Mouse (Mus musculus): ENCODE measurements around the gene Fermt3.

Fermt3 gene

DNA sequence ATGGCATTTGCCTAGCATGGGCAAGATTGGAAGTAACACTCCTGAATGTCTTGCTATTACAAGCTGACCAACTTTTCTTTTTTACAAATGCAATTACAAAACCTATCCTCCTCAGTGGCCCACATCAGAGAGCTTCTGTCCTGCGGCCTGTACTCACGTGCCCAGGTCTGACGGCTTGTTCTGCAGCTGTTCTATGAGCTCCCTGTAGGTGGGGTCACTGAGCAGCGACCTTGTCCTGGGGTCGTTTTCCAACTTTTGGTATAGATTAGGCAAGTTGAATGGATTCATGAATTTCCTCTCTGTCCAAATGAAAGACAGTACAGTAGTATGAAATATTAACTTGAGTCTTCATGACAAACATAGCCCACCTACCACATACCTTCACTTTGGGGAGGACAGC is 14.7 kb upstream of the Fermt3 start:
- DNase-seq, result no peak

DNA sequence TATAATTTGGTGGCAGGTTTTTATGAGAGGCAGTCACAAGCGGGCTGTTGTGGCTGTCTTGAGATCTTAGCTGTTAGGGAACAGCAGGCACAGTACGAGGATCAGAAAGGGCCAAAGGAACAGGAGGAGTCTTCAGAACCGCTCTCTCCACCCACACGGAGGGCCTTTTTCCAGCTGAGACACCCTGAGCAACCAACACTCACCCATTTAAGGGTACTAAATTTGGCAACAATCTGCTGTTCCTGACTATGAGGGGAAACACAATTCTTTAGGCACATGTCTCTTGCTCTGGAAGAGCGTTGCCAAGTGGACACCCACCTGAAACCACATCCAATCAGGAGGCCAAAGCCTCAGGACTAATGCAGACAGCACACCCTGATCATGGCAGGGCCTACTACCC is 10.3 kb upstream of the Fermt3 start:
- no peak for DNase-seq

DNA sequence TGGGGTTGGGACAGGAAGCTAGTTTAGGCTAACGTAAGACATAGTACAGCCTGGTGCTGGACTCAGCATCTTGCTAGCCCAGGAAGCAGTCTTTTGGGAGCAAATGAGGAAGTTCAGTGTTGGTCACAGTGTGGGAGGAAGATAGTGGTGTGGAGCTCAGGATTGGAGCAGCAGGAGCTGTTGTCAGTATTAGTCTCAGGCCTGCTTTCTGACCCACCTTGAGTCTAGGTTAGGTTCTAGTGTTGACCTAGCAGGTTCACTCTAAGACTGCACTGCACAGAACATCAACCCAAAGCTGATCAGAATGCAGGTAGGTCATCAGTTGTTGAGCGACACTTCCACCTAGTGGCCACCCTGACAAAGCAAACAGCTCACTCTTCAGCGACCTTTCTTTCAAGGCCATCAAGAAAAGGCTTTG is 964 bp upstream of the Fermt3 start:
- DNase-seq, result peak; percentile 60

DNA sequence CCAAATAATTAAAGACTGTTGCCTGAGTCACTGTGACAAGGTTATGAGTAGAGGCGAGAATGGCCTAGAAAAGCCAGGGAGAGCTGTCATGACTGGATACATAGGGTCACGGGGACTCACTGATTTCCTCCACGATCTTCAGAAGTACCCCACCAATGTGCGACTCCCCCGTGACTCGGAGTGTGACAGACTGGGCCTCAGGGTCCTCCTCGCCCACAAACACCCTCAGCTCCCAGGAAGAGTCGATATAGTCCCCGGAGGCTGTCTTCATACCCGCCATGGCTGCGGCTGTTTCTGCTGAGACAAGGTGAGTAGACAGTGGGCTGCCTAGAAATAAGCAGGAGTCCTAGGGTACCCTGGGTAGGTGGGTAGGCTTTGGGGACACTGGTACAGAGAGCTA is 723 bp downstream of the Fermt3 start:
- DNase-seq, result no peak

DNA sequence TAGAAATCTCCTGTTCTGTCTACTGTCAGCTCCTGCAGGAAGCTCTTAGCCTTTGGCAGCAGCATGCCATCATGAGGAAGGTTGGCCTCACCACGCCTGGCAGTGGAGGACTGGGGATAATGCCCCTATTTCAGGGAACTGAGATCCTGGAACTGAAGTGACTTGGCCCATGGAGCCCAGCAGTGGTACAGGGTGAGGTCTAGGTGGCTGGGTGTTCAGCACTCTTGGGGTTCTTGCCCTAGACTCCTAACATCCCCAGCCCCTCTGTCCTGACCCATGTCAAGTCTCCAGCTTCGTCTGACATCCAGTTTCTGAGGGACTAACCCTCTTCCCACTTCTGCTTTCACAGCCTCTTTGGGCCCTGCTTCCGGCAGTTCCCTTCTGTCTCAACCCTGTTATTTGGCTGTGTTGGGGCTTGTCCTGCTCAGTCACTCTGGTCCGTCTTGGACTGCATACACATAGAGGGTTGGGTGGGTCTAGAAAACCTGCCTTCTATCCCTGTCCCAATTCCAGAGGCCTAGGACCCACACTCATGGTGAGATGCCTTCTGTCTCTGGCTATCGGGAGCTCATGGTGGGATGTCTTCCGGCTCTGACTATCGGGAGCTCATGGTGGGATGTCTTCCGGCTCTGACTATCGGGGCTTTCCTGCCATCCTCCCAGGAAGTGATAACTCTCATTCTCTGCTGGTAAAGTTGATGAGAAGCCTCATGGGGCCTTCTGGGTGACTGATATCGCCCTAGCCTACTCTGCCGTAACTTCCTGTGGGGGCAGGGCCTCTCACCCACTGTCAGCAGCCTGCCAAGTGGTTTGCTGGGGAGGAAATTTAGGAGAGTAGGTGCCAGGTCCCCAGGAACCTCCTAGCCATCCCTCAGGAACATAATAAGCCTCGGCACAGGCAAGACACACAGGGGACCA is 1.5 kb downstream of the Fermt3 start:
- DNase-seq, result no peak

DNA sequence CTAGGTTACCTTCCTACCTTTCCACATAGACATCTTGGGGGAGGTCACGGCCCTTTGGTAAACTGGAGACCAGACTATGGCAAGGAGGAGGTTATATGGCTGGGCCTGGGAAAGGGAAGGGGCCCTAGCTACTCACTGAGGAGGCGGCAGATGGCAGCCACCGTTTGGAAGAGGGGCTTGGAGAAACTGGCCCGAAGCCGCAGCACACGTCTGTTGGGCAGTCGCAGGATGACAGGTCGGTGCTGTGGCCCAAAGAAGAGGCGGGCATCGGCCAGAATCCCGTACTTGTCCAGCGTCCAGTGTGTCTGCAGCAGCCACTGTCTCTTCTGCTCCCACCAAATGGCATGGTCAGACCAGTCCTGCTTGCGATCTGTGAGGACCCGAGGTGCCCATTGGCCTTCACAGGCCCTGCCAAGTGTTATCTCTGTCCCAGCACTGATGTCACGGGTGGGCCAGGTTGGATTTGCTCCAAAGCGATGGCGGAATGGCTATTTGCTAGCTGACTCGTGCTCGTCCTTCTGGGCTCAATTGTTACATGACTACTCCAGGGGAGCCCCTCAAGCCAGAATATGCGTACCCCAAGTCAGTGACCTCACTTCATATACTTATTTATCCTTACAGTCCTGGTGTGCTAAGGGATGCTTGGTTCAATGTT is 4.7 kb downstream of the Fermt3 start:
- no peak for DNase-seq

DNA sequence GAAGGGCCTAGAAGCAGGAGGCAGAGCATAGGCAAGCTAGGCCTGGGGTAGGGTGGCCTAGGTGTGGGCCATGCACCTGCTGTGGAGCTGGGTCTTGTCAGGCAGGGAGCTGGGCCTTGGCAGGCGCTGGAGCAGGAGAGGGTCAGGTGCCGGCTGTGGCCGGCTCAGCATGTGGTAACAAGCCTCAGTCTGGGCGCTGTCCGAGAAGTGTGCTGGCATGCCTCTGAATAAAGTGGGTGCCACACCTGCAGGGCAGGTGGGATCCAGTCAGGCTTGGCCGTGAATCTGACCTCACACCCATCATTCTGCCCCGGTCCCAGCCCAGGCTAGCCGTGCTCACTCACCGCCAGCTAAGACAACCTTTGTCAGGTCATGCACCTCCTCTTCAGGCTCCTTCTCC is 5.3 kb downstream of the Fermt3 start:
- no peak for DNase-seq

DNA sequence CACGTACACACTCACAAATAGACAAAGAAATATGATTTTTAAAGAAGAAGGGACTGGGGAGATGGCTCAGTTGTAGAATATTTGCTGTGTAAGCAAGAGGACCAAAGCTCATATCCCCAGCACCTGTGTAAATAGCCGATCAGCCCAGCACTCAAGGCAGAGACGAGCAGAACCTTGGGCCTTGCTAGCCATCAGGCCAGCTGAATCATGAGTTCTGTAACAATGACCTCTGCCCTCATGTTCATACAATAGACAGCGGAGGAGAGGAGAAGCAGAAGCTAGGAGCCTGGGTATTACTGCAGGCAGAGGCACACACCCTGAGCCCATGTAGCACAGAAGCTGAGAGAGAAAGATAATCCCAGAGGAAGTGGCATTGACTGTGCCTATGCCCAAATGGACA is 6.8 kb downstream of the Fermt3 start:
- DNase-seq, result no peak

DNA sequence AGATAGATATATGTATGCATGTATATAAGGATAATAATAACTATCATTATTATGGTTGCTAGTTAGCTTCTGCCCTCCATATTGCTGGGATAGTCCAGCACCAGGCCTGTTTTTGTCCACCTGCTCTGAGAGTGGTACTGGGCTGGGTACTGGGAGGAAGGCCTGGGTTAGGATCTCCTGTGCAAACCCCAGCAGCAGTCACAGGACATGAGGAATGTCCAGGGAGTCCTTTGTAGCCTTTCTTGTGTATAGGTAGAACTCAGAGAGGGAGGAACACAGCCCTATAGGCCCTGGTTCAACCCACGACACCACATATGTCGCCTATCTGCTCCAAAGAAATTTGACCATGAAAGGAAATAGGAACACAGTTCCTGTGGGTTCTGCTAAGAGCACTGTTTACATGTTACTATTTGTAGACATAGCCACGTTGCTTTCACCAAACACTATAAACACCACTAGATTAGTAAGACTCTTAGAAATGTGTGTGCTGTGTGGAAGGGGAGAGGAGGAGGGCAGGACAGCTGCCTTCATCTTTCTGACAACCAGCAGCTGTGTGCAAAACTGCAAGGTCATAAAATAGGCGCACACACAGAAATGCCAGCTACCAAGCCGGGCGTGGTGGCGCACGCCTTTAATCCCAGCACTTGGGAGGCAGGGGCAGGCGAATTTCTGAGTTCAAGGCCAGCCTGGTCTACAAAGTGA is 12.2 kb downstream of the Fermt3 start:
- no peak for DNase-seq

DNA sequence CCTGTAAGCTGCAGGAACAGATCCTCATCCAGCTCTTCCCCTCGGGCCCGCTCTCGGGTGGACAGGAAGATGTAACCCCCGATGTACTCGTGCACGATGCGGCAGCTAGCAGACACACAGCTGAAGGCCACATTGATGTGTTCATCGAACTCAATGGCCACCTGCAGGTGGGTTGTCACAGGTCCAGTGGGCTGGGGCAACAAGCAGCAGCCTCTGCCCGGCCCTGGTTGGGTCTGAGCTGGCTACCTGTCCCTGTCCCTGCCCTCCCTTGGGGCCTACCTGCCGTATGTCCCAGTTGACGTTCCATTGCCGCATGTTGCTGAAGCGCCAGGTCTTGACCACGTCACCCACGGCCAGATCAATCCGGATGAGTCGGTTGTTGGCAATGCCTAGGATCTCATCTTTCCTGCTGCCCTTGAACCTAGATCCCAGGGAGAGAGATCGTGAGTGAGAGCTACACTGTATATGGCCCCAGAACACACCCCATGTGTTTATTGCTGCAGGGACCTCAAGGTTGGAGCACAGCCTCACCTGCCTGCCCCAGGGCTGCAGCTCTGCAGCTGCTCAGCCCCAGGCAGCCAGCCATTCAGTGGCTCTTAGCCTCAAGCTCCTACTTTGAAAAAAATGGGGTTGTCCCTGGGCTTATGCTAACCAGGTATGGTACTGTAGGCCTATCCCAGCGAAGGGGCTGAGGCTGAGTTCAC is 19.8 kb downstream of the Fermt3 start:
- DNase-seq, result no peak

DNA sequence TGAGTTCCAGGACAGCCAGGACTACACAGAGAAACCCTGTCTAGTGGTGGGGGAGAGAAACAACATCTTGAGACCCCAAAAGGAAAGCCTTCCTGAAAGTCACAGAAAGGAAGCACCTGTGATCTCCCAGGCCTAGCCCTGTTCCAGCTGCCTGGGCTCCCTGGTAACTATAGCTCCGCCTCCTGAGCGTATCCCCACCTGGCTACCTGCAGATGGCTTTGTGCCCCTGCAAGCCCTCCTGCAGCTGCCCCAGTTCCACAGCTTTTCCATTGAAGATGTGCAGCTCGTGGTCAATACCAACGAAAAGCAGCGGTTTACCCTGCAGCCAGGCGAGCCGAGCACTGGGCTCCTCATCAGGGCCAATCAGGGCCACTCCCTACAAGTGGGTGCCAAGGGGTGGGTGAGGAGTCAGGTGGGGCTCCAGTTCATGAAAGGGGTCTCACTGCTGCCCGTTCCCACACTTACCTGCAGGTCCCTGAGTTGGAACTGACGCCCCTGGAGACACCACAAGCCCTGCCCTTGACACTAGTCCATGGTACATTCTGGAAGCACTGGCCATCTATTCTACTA is 21.5 kb downstream of the Fermt3 start:
- DNase-seq, result no peak

DNA sequence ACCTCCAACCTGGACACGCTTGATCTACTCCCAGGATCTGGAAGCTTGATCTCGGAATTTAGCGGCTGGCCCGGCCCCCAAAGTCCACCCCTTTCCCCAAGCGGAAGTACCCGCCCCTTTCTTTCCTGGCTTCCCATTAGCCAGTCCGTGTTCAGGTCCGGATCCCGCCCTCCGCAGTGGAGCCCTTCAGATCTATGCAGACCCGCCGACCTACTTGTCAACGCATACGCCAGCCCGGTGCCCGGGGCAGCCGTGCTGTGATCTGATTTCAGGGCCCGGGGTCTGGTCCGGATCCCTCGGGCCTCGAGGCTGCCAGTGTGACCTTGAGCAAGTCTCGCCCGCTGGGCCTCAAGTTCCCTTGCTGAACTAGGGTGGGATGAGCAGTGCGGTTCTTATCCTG is 23.3 kb downstream of the Fermt3 start, which contains the start of the genes Nudt22 and Trpt1:
Gene Nudt22 (minus strand): TSS at position 112 of the 400 bp plus-strand sequence.
Gene Trpt1 (plus strand): TSS at position 126 of the 400 bp plus-strand sequence.
- peak; percentile 84 for DNase-seq

DNA sequence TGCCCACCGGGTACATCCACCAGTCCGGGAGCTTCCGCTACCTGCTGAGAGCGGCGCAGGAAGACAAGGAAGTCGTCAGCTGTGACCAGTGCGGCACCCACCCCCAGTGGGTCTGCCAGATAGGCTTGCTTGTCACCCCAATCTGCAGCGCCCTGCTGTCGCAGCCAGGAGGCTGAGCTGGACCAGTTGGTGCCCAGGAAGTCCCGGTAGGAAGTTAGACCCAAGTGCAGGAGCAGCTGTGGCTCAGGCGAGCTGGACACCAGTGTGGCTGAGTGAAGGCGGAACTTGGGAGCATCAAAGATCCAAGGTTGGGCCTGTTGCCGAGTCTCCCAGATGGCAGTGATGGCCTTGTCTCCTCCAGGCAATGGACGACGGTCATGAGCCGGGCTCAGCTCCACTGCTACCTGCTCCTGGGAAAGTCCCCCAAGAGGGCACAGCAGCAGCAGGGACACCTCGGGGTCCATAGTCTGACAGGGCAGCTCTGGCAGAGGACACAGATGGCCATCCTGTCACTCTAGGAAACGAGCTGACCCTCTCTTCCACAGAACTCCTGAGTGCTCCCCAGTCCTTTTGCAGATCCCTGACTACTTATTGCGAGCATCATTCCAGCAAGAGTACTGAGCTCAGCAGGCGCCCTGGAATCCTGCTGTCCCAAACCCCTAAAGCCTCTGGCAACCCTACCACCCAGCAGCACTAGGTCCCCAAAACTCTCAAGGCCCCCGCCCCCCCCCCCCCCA is 23.8 kb downstream of the Fermt3 start:
- no peak for DNase-seq

DNA sequence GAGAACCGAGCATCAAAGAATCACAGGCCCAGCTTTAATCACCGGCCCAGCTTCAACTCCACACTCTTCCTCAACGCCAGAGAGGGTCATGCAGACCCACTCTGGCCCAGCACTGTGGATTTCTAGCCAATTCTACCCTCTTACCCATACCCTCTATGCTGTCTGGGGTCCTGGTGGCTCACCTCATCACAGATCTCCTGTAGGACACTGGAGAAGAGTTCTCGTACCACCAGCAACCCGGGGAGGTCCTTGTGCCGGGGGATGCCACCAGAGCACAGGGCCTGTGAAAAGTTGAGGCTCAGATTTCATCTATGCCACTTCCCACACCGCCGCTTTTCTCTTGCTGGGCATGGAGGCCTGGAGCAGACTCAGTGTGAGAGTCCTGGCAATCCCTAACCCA is 24.8 kb downstream of the Fermt3 start:
- DNase-seq, result no peak

DNA sequence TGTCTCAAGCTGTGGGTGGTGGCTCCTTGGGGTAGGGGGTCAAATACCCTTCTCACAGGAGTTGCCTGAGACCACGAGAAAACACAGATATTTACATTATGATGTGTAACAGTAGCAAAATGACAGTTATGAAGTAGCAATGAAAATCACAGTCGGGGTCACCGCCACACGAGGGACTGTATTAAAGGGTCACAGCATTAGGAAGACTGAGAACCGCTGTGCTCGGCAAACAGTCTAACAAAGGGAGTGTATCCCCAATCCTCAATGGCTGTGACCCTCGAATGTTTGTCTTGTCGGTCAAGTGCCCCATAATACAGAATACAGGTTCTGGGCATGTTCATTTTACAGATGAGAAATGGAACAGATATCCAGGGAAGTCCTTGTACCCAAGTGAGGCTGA is 25.3 kb downstream of the Fermt3 start:
- DNase-seq, result no peak

DNA sequence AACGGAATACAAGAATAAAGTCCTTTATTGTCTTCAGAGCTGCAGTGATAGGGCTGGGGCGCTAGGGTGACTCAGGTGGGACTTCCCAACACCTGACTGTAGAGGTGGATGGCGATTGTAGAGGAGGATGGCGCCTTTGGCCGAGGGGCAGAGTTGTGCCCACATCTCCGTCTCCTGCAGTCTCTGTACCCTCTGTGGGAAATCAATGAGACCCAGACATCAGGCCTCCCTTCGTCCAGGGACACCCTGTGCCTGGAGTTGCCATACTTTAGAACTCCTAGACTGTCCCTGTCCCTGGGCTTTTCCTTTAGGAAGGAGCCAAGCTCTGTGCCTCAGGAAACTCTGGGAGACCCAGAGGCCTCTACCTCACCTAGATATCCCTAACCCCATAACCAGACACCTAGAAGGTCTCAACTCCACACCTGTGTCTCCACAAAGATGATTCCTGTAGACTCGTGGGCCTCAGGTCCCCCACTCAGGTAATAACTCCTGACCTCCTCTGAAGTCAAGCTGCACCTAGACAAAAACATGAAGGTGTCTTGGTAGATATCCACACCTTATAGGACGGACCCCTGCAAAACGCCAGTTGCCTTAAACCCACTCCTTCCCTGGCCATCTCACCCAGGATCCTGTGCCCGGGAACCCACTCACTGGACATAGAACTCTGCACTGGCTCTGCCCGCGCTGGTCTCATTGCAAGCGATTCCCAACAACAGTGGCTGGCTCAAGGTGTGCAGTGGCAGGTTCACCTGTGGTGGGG is 26.1 kb downstream of the Fermt3 start:
- peak; percentile 33 for DNase-seq

DNA sequence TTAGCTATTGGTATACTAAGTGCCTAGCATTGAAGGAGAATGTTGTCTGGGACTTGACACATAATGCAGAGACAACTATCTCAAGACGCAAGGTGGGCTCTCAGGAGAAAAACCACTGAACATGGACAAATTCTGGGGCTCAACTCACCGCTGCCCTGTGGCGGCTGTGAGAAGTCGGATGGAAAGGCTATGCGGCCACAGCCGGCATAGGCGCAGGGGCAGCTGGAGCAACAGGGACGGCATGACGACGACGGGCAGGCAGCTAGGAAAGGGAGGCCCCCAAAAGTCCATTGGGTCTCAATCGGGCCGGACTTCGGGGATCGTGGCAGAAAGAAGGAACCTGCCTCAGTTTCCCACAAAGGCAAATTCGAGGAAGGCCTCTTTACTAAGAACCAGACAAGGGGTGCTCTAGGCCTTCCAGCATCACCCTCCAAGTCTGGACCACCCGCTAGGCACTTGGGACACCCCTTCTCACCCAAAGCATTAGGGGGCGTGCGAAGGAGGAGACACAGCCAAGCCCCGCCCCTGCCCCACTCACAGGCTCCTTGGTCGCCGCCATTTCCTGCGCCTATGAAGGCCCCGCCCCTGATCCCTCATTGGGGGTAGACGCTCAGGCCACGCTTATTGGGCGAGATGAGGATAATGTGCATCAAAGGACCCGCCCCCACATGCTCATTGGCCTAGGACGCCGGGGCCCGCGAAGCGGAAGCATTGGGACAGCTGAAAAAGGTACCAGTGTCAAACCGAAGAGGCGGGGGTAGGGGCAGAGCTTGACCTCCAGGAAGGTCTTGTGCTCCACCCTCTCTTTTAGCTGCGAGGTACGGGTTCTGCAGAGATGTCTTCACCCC is 27.0 kb downstream of the Fermt3 start, which contains the start of gene Dnajc4:
Gene Dnajc4 (minus strand): TSS at position 562 of the 848 bp plus-strand sequence.
- DNase-seq, result peak; percentile 93

DNA sequence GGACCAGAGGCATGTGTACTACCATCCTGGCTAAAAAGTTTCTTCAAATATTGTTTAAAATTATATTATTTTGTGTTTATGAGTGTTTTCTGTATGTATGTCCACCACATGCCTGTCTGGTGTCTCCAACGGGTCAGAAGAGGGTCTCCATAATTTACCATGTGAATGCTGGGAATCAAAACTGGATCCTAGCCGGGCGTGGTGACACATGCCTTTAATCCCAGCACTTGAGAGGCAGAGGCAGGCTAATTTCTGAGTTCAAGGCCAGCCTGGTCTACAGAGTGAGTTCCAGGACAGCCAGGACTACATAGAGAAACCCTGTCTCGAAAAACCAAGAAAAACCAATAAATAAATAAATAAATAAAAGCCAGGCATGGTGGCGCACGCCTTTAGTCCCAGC is 28.1 kb downstream of the Fermt3 start:
- DNase-seq, result peak; percentile 25

DNA sequence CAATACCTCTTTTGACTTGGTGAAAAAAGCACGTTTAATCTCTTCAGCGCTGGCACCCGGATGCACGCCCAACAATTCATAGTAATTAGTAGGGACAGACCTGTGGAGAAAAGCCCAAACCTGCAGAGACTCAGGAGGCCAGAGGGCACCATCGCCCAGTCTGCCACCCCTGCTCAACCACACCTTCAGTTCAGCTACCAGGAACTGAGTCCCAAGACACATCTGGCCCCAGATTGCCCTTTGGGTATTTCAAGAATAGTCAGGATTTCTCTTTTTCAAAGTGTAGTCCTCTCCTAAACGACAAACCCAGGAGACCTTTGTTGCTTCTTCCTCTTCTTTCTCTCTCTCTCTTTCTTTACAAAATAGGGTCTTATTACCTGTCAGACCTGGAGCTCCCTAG is 28.6 kb downstream of the Fermt3 start:
- peak; percentile 16 for DNase-seq

DNA sequence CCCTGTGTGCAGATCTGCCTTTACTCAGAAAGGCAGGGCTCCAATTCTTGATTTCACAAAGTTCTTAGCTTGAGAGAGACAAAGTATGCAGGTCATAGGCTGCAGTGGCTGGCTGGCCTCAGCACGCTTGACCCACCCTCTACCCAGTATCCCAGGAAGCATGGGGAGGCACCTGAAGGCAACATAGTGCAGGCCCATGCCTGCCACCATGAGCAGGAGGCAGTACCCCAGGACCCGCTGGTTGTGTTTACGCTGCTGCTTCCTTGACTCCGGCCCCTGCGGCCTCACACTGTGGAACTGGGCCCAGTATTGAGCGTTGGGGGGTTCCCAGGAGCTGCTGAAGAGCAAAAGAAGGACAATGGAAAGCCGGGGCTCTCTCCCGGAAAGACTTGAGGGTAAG is 30.0 kb downstream of the Fermt3 start:
- DNase-seq, result peak; percentile 26
